Mouse (Mus musculus): ENCODE data around the gene Kalrn.

The Kalrn gene

DNA sequence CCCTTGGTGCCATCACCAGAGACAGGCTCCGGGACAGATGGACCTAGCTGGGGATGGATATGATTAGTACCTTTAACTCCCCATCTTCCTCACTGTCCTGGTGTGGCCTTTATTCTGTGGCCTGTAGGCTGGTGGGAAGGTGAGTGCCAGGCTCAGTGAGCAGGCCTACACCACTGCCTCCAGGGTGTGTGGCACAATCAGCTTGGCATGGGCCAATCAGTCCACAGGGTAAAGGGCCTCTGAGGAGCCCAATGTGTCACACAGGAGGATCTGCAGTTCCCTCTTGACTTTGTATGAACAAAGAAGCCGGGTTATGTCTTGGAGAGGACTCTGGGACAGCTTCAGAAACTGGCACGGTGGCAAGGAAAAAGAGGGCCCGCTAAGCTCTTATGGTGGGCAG is 530.7 kb downstream of the Kalrn start:
- DNase-seq (ENCODE audit: low read depth, low spot score), result no peak

DNA sequence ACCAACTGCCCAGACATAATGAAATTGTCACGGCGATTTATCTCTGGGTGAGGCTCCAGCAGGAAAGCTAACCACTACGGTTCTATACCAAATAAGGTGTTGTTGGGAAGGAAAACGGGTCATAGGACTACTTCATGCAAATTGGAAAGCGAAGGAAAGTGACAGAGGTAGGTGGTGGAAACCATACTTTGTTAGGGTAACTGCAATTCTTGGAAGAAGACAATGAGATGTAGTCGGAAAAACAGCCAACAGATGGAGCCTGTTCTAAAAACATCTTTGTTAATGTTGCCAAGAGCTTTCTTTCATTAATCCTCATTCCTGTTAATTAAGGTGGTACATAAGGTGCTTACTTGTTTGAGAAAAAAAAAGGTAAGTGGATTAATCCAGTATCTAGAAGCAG is 533.1 kb downstream of the Kalrn start:
- DNase-seq (ENCODE audit: low read depth, low spot score), result no peak

DNA sequence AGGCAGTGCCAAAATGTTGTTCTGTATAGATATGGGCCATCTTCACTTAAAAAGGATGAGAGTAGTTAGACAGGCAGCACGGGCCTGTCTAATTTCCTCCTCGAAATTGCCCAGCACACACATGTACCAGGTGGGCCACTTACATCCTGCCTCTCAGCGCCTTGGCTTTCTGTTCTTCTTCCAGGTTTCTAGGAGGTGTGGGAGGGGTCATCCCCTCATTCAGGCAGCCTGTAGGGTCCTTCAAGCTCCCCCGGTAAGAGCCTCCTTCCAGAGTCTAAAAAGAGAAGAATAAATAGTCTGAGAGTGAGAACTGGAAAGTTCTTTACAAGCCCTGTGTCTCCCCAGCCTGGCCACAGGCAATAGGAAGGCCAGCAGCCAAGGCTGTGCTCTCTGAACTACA is 533.6 kb downstream of the Kalrn start:
- DNase-seq (ENCODE audit: low read depth, low spot score), result peak; percentile 30

DNA sequence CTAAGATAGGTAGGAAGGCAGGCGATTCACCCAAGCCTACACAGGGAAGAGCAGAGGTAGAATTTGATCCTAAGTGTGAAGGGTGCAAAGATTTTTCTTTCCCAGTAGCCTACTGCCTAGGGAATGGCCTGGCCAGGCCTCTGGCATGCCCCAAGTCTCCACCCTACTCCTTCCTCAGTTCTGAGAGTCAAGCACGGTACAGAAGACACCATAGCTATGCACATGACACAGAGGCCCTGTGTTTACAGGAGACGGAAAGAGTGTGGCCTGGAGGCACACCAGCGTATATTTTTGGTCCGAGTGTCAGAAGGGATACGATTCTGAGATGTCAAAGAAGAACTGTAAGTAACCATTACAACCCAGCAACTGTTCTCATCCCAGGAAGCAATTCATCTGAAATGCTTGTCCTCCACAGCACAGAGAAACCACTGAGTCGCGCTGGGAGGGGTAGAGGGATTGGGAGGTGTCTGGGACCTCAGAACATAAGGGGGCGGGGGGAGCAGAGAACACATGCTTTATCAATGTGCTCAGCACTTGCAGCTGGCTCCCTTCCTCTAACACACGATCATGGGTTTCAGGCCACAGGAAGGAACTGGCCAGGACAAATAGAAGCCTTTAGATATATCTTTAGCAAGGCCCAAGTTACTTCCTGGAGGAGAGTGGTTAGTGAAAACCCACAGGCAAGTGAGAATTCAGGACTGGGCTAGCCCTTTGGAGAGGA is 536.8 kb downstream of the Kalrn start:
- DNase-seq (ENCODE audit: low read depth, low spot score), result no peak

DNA sequence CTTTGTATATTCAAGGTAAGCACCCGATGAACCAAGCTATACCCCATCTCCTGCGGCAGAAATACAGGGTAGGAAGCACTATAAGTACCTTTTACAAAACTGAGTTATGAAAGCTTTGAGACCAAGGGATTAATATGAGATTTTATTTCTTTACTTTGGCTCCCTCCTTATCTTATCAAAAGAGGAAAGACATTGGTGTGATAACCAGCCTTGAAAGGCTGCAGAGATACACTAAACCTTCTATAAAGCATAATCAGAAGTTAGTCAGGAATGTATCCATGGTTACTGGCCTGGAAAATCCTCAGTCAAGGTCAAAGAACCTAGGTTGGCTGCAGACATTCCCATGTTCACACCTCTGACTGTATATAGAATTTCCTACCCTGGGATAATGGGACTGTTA is 537.6 kb downstream of the Kalrn start:
- no peak for DNase-seq (ENCODE audit: low read depth, low spot score)

DNA sequence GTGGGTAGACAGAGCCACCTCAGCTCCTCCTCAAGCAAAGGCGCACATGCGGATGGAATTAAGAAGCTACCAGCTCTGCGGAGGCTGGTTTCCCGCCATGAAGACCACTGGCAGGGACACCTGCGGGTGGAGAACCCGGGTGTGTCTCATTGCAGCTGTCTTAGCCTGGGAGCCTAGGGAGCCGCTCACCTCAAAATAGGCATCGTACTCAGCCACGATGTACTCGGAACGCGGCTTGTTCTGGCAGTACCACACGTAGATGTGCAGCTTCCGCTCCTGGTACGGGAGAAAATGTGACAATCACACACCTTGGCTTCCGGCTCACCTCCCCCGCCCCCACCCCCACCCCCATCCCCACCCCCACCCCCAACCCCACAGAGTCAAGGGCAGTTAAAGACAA is 539.1 kb downstream of the Kalrn start:
- DNase-seq (ENCODE audit: low read depth, low spot score), result no peak

DNA sequence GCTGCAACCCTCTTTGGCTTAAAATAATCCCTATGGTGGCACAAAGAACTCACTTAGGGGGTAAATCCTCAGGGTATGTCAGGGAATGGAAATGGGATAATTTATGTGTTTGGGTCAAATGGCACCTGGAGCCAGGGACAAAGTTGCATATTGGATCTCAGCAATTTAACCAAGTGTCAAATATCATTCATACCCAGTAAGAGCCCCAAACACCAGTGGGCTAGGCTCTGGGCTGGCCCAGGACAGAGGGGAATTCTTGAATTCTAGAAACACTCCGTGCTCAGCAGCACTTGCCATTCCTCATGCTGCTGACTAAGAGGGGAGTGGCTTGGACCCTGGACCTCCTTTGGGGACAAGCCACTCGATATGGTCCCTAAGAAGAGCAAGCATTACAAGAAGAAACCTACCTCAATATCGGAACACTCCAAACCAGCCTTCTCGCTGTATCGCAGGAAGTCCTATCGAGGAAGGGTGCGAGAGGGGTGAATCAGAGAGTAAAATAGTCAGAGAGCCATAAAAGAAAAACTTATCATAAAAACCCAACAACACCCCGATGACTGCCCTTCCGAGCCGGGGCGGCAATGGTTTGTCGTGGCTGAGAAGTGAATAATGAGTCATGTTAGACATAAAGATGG is 541.2 kb downstream of the Kalrn start:
- no peak for DNase-seq (ENCODE audit: low read depth, low spot score)

DNA sequence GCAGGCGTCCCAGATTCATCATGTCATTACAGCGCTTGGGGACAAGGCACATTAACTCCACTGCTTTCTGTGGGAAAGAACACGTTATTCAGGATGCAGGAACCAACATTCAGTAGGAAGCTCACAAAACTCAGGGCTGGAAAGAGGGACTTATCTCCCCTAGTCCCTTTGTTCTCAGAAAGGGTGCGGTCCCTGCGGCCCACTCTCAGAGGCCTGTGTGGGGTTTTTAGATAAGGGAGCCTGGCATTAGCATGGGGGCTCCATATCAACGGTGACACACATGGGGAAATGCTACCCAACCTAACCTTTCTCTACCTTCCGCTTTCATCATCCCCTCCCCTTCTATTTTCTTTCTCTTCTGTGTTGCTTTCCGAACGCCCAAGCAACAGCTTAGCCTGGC is 541.8 kb downstream of the Kalrn start:
- DNase-seq (ENCODE audit: low read depth, low spot score), result no peak

DNA sequence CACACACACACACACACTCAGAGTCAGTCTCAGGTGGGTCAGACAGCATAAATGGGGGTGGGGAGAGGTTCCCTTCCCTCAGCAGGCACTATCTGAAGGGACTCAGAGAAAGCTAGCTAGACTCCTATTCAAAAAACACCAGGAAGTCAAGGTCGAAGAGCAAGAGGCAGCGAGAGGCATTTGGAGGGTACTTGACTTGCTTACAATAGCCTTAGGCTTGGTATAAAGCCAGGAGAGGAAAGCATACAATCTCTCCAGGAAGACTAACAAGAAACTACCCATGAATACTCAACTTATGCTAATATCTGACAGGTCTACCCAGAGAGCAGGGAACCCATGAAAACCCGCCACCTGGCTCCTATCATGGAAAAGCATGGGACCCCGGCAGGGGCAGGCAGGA is 543.0 kb downstream of the Kalrn start:
- no peak for DNase-seq (ENCODE audit: low read depth, low spot score)

DNA sequence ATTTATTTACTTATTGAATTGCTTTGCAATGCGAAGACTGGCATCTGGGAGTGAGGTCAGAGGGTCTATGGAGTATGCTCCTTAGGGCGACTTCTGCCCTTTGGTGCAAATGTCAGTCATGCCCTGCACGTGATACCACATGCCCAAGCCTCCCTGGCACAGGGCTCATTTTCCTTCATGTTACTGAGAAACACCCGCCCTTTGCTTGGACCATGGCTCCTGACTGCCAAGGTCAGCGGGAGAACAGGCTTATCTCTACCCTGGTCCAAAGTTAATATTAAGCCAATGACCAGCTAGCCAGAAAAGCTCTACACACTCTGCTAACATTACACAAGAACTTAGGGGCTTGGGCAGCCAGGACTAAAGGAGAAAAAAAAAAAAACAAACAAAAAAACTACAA is 543.5 kb downstream of the Kalrn start:
- DNase-seq (ENCODE audit: low read depth, low spot score), result no peak

DNA sequence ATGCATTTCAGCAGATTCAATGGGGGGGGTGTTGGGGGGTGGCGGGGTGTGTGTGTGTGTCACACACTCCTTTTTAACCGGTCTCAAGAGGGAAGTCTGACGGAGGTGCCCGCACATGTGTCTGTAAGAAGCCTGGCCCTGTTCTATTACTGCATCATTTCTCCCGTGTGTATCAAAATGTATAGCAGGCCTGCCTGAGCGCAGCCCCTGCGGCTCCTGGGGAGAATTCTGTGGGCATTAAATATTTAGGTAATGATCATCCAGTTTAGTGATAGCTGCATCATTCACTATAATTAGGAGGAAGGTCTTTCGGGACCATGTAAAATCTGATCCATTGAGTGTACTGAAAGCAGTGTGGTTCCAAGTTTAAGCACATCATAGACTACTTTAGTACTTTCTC is 556.1 kb downstream of the Kalrn start:
- DNase-seq (ENCODE audit: low read depth, low spot score), result no peak

DNA sequence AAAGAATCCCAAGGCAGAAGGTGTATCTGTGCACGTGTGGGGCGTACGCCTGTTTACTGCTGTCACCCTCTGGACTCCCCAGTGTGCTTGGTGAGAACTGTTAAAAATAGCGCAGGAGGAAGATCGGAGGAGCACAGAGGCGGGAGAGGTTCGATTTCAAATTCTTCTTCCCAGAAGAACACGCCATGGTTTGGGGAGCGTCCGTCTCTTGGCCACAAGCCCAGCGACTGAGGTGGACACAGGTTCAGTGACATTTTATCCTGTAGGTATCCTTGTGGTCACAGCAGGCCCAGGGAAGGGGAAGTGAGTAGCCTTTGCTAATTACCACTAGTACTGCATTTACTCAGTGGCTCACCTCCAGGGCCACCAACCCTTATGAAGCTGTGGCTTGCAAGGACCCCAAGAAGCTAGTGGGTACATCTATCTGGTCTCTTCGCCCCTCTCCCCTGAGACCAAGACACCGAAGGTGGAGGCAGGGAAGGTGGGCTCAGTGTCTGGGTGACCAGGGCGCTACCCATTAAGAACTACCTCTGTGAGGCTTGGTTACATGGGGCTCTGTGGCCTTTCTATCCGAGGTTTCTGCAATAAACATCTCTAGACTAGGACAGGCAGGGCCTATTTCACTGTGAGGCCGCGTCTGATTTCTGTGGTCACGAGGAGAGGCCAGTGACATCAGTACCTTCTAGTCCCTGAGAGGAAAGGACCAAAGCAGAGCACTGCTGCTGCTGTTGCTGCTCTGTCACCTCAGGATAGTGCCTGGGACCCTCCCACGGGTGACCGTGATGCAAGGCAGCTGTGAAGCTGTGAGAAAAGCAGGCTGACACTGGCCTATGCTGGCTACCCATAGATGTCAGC is 561.1 kb downstream of the Kalrn start:
- peak; percentile 31 for DNase-seq (ENCODE audit: low read depth, low spot score)

DNA sequence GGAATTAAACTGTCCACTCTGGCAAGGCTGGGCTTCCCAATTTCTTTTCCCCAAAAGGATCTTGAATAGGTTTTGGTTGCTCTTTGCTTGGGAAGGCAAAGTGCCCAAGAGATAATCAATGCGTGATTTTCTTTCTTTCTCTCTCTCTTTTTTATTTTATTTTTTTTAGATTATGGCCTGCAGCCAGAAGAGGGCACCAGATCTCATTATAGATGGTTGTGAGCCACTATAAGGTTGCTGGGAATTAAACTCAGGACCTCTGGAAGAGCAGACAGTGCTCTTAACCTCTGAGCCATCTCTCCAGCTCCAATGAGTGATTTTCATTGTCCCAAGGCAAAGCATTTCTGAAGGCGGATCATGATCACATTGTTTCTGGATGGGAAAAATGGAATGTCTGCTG is 563.8 kb downstream of the Kalrn start:
- no peak for DNase-seq (ENCODE audit: low read depth, low spot score)

DNA sequence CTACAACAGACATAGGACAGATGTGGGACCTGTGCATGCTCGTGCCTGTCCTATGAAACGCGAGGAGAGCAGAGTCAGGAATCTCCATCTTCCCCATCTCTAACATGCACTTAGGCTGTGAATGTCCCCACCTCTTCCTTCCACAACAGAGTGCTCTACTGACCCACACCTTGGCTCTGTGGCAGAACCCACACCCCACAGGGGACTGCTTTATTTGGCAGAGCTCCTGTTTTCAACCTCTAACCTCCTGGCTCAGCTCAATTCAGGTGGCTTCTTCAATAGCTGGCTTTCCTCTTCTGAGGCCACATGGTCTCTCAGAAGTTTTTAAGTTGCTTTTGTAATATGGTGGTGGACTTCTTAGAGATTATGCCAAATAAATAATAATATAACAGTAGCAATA is 567.3 kb downstream of the Kalrn start:
- DNase-seq (ENCODE audit: low read depth, low spot score), result no peak

DNA sequence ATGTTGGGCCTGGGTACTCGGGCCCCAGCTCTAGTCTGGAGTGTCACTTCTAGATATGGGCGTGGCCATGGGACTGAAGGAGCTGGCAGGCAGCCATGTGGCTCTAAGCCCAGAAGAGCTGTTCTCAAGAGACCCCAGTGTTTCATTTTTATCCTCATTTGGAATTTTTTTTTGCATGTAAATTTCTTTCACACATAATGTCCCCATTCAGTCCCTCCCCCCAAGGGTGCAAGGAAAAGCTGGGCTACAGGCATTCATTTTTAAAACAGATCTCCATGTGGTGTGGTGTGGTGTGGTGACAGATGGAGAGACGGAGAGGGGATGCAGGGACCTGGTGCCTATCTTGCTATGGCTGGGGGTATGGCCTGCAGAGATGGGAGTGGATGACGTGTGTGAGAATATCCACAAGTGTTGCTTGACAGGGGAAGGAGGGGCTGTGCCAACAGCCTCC is 569.2 kb downstream of the Kalrn start:
- DNase-seq (ENCODE audit: low read depth, low spot score), result no peak

DNA sequence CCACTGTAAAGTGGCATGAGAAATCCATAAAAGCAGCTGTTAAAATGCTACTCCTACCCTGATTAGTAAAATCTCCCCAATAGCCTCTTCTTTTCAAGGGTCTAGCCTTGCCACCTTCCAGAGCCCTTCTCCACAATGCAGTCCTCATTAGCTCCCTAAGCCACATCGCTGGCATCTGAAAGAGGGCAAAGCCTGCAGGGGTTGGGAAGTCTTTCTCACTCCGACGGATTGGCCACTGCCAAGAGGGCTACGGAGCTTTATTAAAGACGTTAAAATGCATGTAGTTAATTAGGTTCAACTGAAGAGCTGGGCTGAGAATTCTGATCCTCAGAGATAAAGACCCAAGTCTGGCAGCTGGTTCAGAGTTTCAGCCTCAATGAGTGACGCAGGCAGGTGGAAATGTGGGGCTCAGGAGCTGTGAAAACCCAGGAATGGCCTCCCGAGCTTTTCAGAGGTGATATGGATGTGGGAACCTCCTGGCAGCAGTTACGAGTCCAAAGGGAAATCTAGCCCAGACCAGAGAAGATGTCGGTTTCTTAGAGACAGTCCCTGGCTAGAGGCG is 569.7 kb downstream of the Kalrn start:
- no peak for DNase-seq (ENCODE audit: low read depth, low spot score)

DNA sequence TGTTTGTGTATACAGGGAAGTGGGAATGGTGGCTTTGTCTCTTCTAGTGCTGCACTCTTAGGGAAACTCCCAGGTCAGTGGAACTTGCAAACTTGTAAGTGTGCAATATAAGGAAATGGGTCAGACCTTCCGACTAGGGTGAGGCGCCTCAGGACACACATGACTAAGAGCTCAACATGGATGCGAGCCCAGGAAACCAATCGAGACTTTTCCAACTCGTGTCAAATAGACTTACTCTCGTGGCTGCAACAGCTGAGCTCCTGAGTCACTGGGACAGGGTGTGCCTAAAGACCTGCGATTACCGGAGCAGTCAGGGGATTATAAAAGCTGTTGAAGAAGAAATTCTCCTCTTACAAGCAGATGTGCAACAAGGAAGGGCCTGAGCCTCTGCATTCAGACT is 572.6 kb downstream of the Kalrn start:
- DNase-seq (ENCODE audit: low read depth, low spot score), result no peak

DNA sequence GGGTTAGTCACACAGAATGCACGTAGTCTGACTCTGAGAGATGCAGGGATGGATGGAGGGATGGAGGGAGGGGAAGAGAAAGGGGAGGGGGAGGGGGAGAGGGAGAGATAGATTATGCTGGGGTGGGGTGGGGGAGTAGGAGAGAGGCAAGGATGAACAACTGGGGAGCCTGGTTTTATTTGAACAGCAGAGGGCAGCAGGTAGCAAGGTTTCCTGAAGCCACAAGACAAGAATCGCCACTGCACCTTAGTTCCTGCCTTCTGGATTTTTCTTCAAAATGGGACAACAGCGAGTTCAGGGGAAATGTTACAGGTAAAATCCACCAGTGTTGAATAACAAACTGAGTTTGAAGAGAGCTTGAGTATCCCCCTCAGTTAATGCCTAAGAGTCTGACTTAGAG is 573.9 kb downstream of the Kalrn start:
- peak; percentile 41 for DNase-seq (ENCODE audit: low read depth, low spot score)

DNA sequence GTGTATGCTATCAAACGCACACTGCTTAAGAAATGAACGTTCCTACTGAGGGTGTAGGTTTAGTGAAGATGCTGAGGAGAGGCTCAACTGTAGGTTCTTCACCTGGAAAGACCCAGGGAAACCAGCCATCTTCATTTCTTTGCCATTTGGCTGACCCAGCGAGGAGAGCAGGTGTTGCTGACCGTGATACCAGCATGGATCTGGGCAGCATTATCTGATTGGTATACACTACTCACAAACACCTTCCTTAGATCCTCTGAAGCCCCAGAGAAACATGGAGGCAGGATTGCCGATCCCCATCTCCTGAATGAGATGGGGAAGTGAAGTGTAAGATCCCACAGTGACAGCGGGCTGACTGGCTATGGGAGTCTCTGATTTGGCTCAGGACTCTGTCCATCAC is 575.3 kb downstream of the Kalrn start:
- no peak for DNase-seq (ENCODE audit: low read depth, low spot score)

DNA sequence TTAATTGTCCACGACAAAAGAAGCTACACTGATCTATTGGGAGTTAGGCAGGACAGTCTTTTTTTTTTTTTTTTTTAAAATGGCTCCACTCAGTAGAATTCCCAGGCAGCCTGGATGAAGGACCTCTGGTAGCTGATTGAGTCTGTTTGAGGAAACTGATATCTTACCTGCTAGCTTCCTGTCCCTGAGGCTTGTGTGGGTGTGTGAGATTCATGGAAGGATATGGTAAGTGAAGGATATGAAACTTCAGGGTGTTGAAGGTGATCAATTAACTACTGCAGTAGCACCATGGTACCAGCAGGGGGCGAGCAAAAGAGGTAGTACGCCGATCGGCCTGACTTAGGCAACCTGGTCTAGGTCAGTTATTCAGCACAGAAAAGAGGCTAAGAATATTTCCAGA is 577.3 kb downstream of the Kalrn start:
- peak; percentile 80 for DNase-seq (ENCODE audit: low read depth, low spot score)

DNA sequence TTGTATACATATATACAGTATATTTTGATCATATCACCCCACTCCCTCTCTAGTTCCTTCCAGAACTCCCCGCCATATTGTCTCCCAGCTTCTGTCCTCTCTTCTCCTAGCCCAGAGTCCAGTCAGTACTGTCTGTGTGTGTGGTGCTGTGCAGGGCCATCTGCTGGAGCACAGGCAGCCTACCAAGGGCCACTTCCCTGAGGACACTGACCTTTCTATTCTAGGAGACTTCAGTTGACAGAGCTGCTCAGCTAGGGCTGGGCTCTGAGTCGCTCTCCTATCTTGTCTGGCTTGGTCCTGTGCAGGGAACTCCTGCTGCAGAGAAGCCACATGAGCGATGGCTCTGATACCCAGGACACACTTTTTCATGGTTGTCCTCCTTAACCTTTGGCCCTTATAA is 577.8 kb downstream of the Kalrn start:
- DNase-seq (ENCODE audit: low read depth, low spot score), result no peak

DNA sequence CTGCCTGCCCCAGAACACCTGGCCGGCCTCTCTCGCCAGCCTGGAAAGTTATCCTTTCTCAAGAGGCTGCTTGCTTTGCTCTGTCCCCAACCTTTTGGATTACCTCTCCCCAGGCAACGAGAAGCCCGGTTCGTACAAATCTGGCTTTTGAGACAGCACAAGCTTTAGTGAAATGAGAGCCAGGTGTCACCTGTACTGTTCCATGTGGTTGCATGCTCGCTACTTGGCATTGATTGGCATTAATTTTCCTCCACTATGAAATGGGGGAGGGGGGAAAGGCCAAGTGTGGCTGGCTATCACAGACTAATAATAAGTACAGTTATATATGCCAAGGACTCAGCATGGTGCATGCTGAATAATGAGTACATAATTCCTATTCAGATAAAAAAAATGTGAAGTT is 579.0 kb downstream of the Kalrn start:
- DNase-seq (ENCODE audit: low read depth, low spot score), result no peak

Measured in A20 (cell line).